Mouse (Mus musculus): Measurements from ENCODE around the gene Ankrd27.
A peak's percentile ranks its signal among the peaks of the same experiment; 100 is the strongest.

Ankrd27 gene

GRCm38 (mm10) chr7:35646317-35647081, 60.5 kb downstream of the Ankrd27 start:
- DNase-seq, result peak; percentile 19 to 42

DNA sequence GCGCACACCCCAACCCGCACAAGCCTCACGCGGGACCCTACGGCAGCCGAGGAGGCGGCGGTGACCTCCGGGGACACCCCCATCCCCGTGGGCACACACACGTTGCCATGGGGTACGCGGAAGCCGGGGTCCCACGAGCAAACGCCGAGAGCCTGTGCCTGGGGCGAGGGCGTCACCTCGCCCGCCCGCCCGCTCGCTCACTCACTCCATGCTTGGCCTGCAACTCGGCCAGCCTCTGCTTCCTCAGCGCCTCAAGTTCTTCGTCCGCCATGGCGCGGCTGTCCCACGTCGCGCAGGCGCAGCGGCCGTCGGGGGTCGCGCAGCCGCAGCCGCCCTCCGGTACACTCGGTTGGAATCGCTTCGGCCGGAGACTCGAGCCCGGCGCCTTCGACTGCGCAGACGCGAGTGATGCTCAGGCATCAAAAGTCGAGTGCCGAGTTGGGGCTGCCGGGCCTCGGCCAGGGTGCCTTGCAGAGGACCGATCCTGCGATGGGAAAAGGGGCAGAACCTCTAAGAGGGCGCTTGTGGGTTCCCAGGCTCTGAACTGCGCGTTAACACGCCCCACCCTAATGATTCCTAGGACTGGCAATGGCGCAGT, 61.2 kb downstream of the Ankrd27 start, which contains the start of gene Pdcd5:
Pdcd5 (minus strand) TSS at position 421 of the 598 bp plus-strand sequence.
- DNase-seq, result peak; percentile 96 to 99

- DNase-seq, result no peak
These were observed 62.4 kb downstream of the Ankrd27 start for GRCm38 (mm10) chr7:35648239-35649069.

- peak in 1 of 2 experiments; percentile 25 for DNase-seq
These were observed 63.0 kb downstream of the Ankrd27 start for GRCm38 (mm10) chr7:35649071-35649470.

GRCm38 (mm10) chr7:35650716-35651410, 64.8 kb downstream of the Ankrd27 start:
- DNase-seq, result no peak

GRCm38 (mm10) chr7:35651583-35652270, 65.7 kb downstream of the Ankrd27 start:
- DNase-seq, result no peak

DNA sequence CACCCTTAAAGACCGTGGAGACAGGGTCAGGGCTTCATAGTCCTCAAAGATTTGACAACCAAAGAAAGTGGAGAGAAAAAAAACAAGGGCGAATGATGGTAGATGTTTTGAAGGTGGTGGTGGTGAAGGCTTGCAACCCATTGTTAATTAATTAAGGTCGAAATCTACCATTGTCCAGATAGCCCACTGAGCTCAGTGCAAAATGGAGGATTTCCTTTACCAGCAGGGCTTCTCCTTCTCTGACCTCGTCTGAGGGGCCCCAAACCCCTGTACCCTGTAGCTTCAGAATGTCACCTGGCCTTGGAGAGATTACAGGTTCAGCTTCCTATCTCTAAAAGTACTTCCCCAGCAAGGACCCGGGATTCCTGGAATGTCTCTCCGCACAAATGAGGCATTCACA, 71.8 kb downstream of the Ankrd27 start:
- no peak for DNase-seq

DNA sequence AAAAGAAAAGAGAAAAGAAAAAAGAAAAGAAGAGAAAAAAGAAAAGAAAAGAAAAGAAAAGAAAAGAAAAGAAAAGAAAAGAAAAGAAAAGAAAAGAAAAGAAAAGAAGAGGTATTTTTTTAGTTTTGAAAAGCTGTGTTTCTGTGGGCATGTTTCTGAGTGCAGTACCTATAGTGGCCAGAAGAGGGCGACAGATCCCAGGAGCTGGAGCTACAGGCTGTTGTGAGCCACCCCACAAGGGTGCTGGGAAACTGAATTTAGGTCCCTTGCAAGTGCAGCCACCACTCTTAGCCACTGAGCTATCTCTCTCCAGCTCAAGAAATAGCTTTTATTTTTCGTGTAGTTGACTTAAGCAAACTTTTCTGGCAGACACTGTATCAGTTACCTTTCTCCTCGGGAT, 73.1 kb downstream of the Ankrd27 start:
- DNase-seq, result no peak

DNA sequence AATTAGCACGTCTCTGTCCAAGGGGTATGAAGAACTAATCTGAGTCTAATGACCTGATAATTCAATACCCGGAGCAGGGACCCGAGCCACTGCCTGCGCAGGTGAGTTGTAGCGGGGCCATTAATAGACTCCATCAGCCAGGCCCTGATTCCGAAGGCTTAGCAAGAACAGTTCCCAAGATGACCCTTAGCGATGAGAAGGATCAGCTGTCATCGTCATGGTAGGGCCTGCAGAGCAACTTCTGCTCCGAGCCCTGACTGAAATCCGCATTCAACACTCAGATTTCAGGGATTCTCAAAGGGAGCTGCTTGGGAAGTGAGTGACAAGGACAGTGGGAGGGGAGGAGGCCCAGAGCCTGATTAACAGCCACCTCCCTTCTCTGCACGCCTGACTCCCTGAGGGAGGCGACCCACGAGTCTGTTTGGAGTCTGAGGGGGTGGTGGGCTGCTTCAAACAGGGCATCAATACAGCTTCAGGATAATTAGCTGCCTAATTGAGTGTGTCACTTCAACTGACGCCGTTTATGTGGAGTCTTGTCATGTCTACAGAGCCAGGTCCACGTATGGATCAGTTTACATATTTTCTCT, 77.8 kb downstream of the Ankrd27 start:
- DNase-seq, result no peak

- no peak for DNase-seq
These were observed 82.3 kb downstream of the Ankrd27 start for GRCm38 (mm10) chr7:35668066-35669041.

- DNase-seq, result no peak
These were observed 92.9 kb downstream of the Ankrd27 start for GRCm38 (mm10) chr7:35678976-35679375.

- no peak for DNase-seq
These were observed 95.5 kb downstream of the Ankrd27 start for GRCm38 (mm10) chr7:35681559-35681958.

- no peak for DNase-seq
These were observed 97.5 kb downstream of the Ankrd27 start for GRCm38 (mm10) chr7:35683409-35684122.

- DNase-seq, result no peak
These were observed 100.2 kb downstream of the Ankrd27 start for GRCm38 (mm10) chr7:35686216-35686615.

GRCm38 (mm10) chr7:35686756-35687155, 100.7 kb downstream of the Ankrd27 start:
- peak; percentile 62 to 76 for DNase-seq

- peak in 1 of 2 experiments; percentile 16 for DNase-seq
These were observed 101.2 kb downstream of the Ankrd27 start for GRCm38 (mm10) chr7:35687229-35687628.

GRCm38 (mm10) chr7:35688276-35688675, 102.2 kb downstream of the Ankrd27 start:
- DNase-seq, result no peak
